Mouse (Mus musculus) brain, embryonic 14.5 days (tissue): Measurements from ENCODE around the gene Olfr679.

Experiments
- CTCF ChIP-seq: fragments of 200-500 bp; IDR thresholded peaks from 2 replicates; pipeline ENCODE4 v1.5.1; 2012; ENCODE audit warnings: inconsistent platforms, mild to moderate bottlenecking, moderate library complexity, borderline replicate concordance; ENCODE audit not compliant: insufficient read depth, insufficient read length; ENCODE audit errors: extremely low read depth
- POLR2A ChIP-seq: fragments of 200-500 bp; IDR thresholded peaks from 2 replicates; pipeline ENCODE4 v1.6.1; 2012; ENCODE audit warnings: mild to moderate bottlenecking, inconsistent platforms, borderline replicate concordance; ENCODE audit not compliant: poor library complexity, insufficient read depth, insufficient read length, severe bottlenecking; ENCODE audit errors: extremely low read depth

GRCm38 (mm10) chr7:105116536-105116935 lies 35.5 kb downstream of the Olfr679 start, which contains the start of gene Olfr681:
- no peak for TF ChIP-seq CTCF
- no peak for TF ChIP-seq POLR2A
